Mouse (Mus musculus) kidney, adult 2 months (tissue): ENCODE measurements at regions not wholly inside any gene's neighbourhood (a gene's known extent, or its start where the extent isn't known, plus 50 kb on each side); places are given as distances from the start of the nearest gene placed in this dataset.
"Not testable (repeated sequence)": the region's sequence is repeated elsewhere in the genome, so short reads cannot be mapped to it uniquely, and the experiment has no call there.

Experiments used
- DNase-seq: peaks from one replicate; pipeline ENCODE4 v3.0.0; 2021
- H3K27ac ChIP-seq: fragments of 200-500 bp; 2 replicates; pipeline ENCODE4 v1.5.1; 2012; ENCODE audit warnings: low read depth, low read length, control low read depth, inconsistent platforms; ENCODE audit not compliant: insufficient read depth
- H3K27me3 ChIP-seq: fragments of 200-500 bp; replicated peaks from 2 replicates; pipeline ENCODE4 v1.6.1; 2012; ENCODE audit warnings: mild to moderate bottlenecking, moderate library complexity, low read length, inconsistent platforms; ENCODE audit not compliant: control insufficient read depth, insufficient read depth
- H3K36me3 ChIP-seq: fragments of 200-500 bp; 2 replicates; pipeline ENCODE4 v1.6.1; 2012; ENCODE audit warnings: mild to moderate bottlenecking, moderate library complexity, low read length, inconsistent platforms; ENCODE audit not compliant: control insufficient read depth, insufficient read depth
- H3K4me1 ChIP-seq: fragments of 200-500 bp; 2 replicates; pipeline ENCODE4 v1.6.1; 2011; ENCODE audit warnings: low read length; ENCODE audit not compliant: control insufficient read depth, insufficient read depth
- H3K4me3 ChIP-seq: fragments of 200-500 bp; 2 replicates; pipeline ENCODE4 v1.5.1; 2011; ENCODE audit warnings: mild to moderate bottlenecking, low read depth, low read length, control low read depth; ENCODE audit not compliant: insufficient read depth
- CTCF ChIP-seq: fragments of 200-500 bp; conservative IDR thresholded peaks from 2 replicates; pipeline ENCODE4 v1.5.1; 2011; ENCODE audit warnings: low read depth, mild to moderate bottlenecking, control low read depth, low read length, moderate library complexity, mixed read lengths; ENCODE audit not compliant: insufficient read depth, insufficient read length
- POLR2A ChIP-seq: fragments of 200-500 bp; IDR thresholded peaks from one replicate; pipeline ENCODE4 v1.6.1; 2011; ENCODE audit warnings: low read depth, low read length, control low read depth
- WGBS: fragments of 180-500 bp; shearing (Covaris S2); methylation state at CpG from one replicate; pipeline ENCODE4 v1.1.7; 2018; 5-methylcytosine and 5-hydroxymethylcytosine counted together

- H3K27ac ChIP-seq = no peak overlapping the region
- H3K4me1 ChIP-seq = no peaks in the 10 kb centered on the region
- H3K36me3 ChIP-seq = no peaks in the 10 kb centered on the region
- 92% methylated on average over 4 of the region's 4 CpGs for WGBS
- H3K27me3 ChIP-seq = no peaks in the 10 kb centered on the region
- TF ChIP-seq CTCF (no peak), POLR2A (no peak)
- DNase-seq = no peak
- H3K4me3 ChIP-seq = no peak overlapping the region
Observed at GRCm38 (mm10) chr11:121894801-121895200, 64.8 kb downstream of the Ptchd3 start.

- 73% methylated on average over 6 of the region's 6 CpGs for WGBS
- DNase-seq = not testable (repeated sequence)
Observed at GRCm38 (mm10) chr11:121904393-121904792, 74.3 kb downstream of the Ptchd3 start.

GRCm38 (mm10) chr11:121924631-121925030 lies 94.6 kb downstream of the Ptchd3 start:
- DNase-seq, H3K4me1 ChIP-seq, H3K4me3 ChIP-seq, H3K27me3 ChIP-seq, H3K36me3 ChIP-seq, H3K27ac ChIP-seq: not testable (repeated sequence)
- WGBS = 83% methylated on average over 10 of the region's 10 CpGs

More at GRCm38 (mm10) chr11:121904393-121904792, 74.3 kb downstream of the Ptchd3 start:
- H3K27ac ChIP-seq, H3K36me3 ChIP-seq, H3K4me3 ChIP-seq, H3K4me1 ChIP-seq, H3K27me3 ChIP-seq: not testable (repeated sequence)

- H3K27ac ChIP-seq, H3K27me3 ChIP-seq, H3K36me3 ChIP-seq, H3K4me3 ChIP-seq, H3K4me1 ChIP-seq, DNase-seq: not testable (repeated sequence)
- WGBS = 58% methylated on average over 16 of the region's 16 CpGs
Observed at GRCm38 (mm10) chr11:121925043-121925442, 95.0 kb downstream of the Ptchd3 start.

GRCm38 (mm10) chr11:121951726-121952125 lies 121.7 kb downstream of the Ptchd3 start:
- not testable (repeated sequence) for H3K36me3 ChIP-seq, H3K27me3 ChIP-seq, H3K4me3 ChIP-seq, H3K4me1 ChIP-seq
- peak overlapping the region; percentile 38; the same call in 1 of the 2 replicates for H3K27ac ChIP-seq
- 34% methylated on average over 6 of the region's 6 CpGs for WGBS
- peak; percentile 42 for DNase-seq

- not testable (repeated sequence) for H3K27ac ChIP-seq, H3K4me1 ChIP-seq, DNase-seq, H3K36me3 ChIP-seq, H3K4me3 ChIP-seq, H3K27me3 ChIP-seq
- WGBS = 26% methylated on average over 20 of the region's 20 CpGs
Observed at GRCm38 (mm10) chr11:121956367-121957235, 126.6 kb downstream of the Ptchd3 start.

GRCm38 (mm10) chr11:121958735-121959134 lies 128.7 kb downstream of the Ptchd3 start:
- WGBS = 55% methylated on average over 5 of the region's 5 CpGs
- not testable (repeated sequence) for H3K36me3 ChIP-seq

GRCm38 (mm10) chr11:121964111-121964510 lies 134.1 kb downstream of the Ptchd3 start:
- not testable (repeated sequence) for H3K27ac ChIP-seq, H3K4me3 ChIP-seq, H3K36me3 ChIP-seq, H3K4me1 ChIP-seq, DNase-seq, H3K27me3 ChIP-seq

More at GRCm38 (mm10) chr11:121958735-121959134, 128.7 kb downstream of the Ptchd3 start:
- DNase-seq, H3K27ac ChIP-seq, H3K27me3 ChIP-seq, H3K4me1 ChIP-seq, H3K4me3 ChIP-seq: not testable (repeated sequence)
